Mouse (Mus musculus): ENCODE measurements at regions not wholly inside any gene's neighbourhood (a gene's known extent, or its start where the extent isn't known, plus 50 kb on each side); places are given as distances from the start of the nearest gene placed in this dataset.
"Not testable (repeated sequence)": the region's sequence is repeated elsewhere in the genome, so short reads cannot be mapped to it uniquely, and the experiment has no call there.

GRCm38 (mm10) chrX:129546016-129546415, 203.5 kb upstream of the Diaph2 start:
- no peak for DNase-seq
- intact Hi-C loops (cut with DNase I), result no loop called here

- DNase-seq, result no peak
- intact Hi-C loops (cut with DNase I), result no loop called here
Measured at GRCm38 (mm10) chrX:129547606-129548005, 201.9 kb upstream of the Diaph2 start.

GRCm38 (mm10) chrX:129556001-129556400, 193.5 kb upstream of the Diaph2 start:
- no peak for DNase-seq
- intact Hi-C loops (cut with DNase I), result no loop called here

- intact Hi-C loops (cut with DNase I), result no loop called here
- no peak for DNase-seq
Measured at GRCm38 (mm10) chrX:129599491-129599890, 150.1 kb upstream of the Diaph2 start.

- DNase-seq, result no peak
Measured at GRCm38 (mm10) chrX:129607842-129608241, 141.7 kb upstream of the Diaph2 start.

GRCm38 (mm10) chrX:129611500-129611899, 138.0 kb upstream of the Diaph2 start:
- DNase-seq; intact Hi-C loops (cut with DNase I): not testable (repeated sequence)

More at GRCm38 (mm10) chrX:129607842-129608241, 141.7 kb upstream of the Diaph2 start:
- intact Hi-C loops (cut with DNase I), result no loop called here

GRCm38 (mm10) chrX:129637016-129637415, 112.5 kb upstream of the Diaph2 start:
- intact Hi-C loops (cut with DNase I), result no loop called here

GRCm38 (mm10) chrX:129645106-129645505, 104.4 kb upstream of the Diaph2 start:
- intact Hi-C loops (cut with DNase I), result no loop called here
- no peak for DNase-seq

More at GRCm38 (mm10) chrX:129637016-129637415, 112.5 kb upstream of the Diaph2 start:
- no peak for DNase-seq

GRCm38 (mm10) chrX:129656906-129657305, 92.6 kb upstream of the Diaph2 start:
- intact Hi-C loops (cut with DNase I), result no loop called here
- peak; percentile 1 to 5 for DNase-seq

- intact Hi-C loops (cut with DNase I), result no loop called here
- no peak for DNase-seq
Measured at GRCm38 (mm10) chrX:129690677-129691076, 58.9 kb upstream of the Diaph2 start.

Measured in heart, postnatal 14 days (tissue).